Mouse (Mus musculus) liver, embryonic 12.5 days (tissue): ENCODE measurements at regions not wholly inside any gene's neighbourhood (a gene's known extent, or its start where the extent isn't known, plus 50 kb on each side); places are given as distances from the start of the nearest gene placed in this dataset.

Experiments
- ATAC-seq: fragments of 200-750 bp; cut with Nextera tagmentation; 2 replicates; pipeline ENCODE4 v1.8.0; 2017; ENCODE audit warnings: moderate number of reproducible peaks, mild to moderate bottlenecking, moderate library complexity
- H3K27ac ChIP-seq: fragments of 300-500 bp; sonication (generic); 2 replicates; pipeline ENCODE4 v1.5.1; 2016; ENCODE audit warnings: mild to moderate bottlenecking
- H3K27me3 ChIP-seq: fragments of 300-500 bp; sonication (generic); replicated peaks from 2 replicates; pipeline ENCODE4 v1.6.1; 2016; ENCODE audit warnings: mild to moderate bottlenecking, moderate library complexity
- H3K36me3 ChIP-seq: fragments of 300-500 bp; sonication (generic); 2 replicates; pipeline ENCODE4 v1.6.1; 2016; ENCODE audit warnings: mild to moderate bottlenecking, moderate library complexity
- H3K4me1 ChIP-seq: fragments of 300-500 bp; sonication (generic); 2 replicates; pipeline ENCODE4 v1.6.1; 2016
- H3K4me2 ChIP-seq: fragments of 300-500 bp; sonication (generic); 2 replicates; pipeline ENCODE4 v1.6.1; 2016; ENCODE audit warnings: mild to moderate bottlenecking, moderate library complexity
- H3K4me3 ChIP-seq: fragments of 300-500 bp; sonication (generic); 2 replicates; pipeline ENCODE4 v1.5.1; 2016; ENCODE audit warnings: mild to moderate bottlenecking, moderate library complexity
- H3K9ac ChIP-seq: fragments of 300-500 bp; sonication (generic); 2 replicates; pipeline ENCODE4 v1.6.1; 2016; ENCODE audit warnings: mild to moderate bottlenecking, moderate library complexity
- H3K9me3 ChIP-seq: fragments of 300-500 bp; sonication (generic); replicated peaks from 2 replicates; pipeline ENCODE4 v1.6.1; 2016; ENCODE audit warnings: mild to moderate bottlenecking, moderate library complexity
- WGBS: fragments of 180-500 bp; shearing (Covaris S2); methylation state at CpG from one replicate; pipeline ENCODE4 v1.1.7; 2016; ENCODE audit not compliant: insufficient replicate concordance; 5-methylcytosine and 5-hydroxymethylcytosine counted together

DNA sequence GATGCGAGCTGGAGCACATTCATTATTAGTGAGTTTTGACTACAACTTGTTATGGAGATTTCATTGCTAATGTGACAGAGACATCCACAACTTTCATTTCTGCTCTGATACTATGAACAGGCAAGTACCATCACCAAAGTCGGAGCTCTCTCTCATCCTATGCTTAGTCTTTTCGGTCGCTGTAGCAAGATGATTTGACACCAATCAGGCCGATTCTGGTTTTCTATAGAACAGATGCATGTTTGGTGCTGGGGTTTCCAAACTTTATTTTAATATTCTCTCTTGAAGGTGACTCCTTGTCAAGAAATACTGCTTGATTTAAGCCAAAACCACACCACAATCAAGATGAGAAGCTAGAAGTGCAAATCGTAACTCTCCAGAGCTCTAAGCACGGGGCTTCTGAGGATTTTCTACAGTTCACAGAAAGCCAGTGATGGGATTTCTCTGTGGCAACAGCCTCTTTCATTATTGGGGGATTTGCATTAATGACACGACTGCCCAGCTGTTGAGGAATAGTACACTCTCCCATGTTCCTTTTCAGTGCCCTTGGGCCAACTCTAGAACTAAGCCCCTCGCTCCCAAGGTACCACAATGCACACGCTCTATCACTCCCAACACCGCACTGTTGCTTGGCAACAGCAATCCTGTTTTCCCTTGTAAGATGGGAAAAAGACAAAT is 434.5 kb downstream of the Gm16223 start:
- no peak overlapping the region for H3K27ac ChIP-seq
- no peak overlapping the region for H3K4me2 ChIP-seq
- no peak overlapping the region for H3K9ac ChIP-seq
- no peaks in the 10 kb centered on the region for H3K36me3 ChIP-seq
- H3K4me1 ChIP-seq: no peaks in the 10 kb centered on the region
- H3K9me3 ChIP-seq: no peaks in the 10 kb centered on the region
- no peak for ATAC-seq
- no peak overlapping the region for H3K4me3 ChIP-seq
- WGBS: 74% methylated on average over 11 of the region's 11 CpGs
- no peaks in the 10 kb centered on the region for H3K27me3 ChIP-seq

DNA sequence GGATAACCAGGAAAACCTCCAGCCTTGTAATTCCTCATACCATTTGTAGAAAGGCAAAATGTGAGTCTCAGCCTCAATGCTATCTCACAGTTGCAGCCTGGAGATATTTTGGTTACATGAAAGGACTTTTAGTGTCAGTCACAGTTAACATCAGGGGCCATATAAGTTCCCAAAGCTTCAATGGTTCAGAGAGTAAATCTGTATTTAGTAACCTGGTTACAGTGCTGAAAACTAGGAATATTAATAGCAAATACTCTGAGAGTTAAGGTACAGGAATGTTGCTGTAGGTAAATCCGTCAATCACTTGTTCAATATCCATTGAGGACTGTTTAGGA is 435.0 kb downstream of the Gm16223 start:
- H3K27ac ChIP-seq: no peak overlapping the region
- 60% methylated on average over 1 of the region's 1 CpGs for WGBS

DNA sequence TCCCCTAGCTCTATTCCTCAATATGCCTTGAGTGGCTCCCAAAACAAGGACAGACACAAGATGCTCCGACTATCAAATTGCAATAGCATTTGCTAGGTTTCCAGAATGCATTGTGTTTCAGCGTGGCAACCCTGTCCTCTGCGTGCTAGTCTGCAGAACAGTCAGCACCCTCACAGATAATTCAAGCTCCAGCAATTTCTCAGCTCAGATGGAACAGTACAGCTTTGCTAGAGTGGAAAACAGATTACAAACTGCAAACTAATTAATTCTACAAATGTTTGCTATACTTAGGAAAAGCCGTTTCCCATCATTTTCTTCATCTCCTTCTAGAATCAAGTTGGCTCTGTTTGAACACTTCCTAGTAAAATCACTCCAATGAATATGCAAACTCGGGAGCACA is 441.4 kb downstream of the Gm16223 start:
- no peak overlapping the region for H3K4me2 ChIP-seq
- no peak for ATAC-seq
- 57% methylated on average over 5 of the region's 5 CpGs for WGBS
- no peaks in the 10 kb centered on the region for H3K36me3 ChIP-seq
- no peak overlapping the region for H3K27ac ChIP-seq
- no peak overlapping the region for H3K9ac ChIP-seq
- no peaks in the 10 kb centered on the region for H3K4me1 ChIP-seq
- no peak overlapping the region for H3K4me3 ChIP-seq
- no peaks in the 10 kb centered on the region for H3K9me3 ChIP-seq
- H3K27me3 ChIP-seq: no peaks in the 10 kb centered on the region

More for the DNA sequence above, 435.0 kb downstream of the Gm16223 start:
- Histone ChIP-seq H3K9me3 (no peaks in the 10 kb centered on the region), H3K4me2 (no peak overlapping the region), H3K4me3 (no peak overlapping the region), H3K36me3 (no peaks in the 10 kb centered on the region), H3K4me1 (no peaks in the 10 kb centered on the region), H3K27me3 (no peaks in the 10 kb centered on the region), H3K9ac (no peak overlapping the region)
- no peak for ATAC-seq

DNA sequence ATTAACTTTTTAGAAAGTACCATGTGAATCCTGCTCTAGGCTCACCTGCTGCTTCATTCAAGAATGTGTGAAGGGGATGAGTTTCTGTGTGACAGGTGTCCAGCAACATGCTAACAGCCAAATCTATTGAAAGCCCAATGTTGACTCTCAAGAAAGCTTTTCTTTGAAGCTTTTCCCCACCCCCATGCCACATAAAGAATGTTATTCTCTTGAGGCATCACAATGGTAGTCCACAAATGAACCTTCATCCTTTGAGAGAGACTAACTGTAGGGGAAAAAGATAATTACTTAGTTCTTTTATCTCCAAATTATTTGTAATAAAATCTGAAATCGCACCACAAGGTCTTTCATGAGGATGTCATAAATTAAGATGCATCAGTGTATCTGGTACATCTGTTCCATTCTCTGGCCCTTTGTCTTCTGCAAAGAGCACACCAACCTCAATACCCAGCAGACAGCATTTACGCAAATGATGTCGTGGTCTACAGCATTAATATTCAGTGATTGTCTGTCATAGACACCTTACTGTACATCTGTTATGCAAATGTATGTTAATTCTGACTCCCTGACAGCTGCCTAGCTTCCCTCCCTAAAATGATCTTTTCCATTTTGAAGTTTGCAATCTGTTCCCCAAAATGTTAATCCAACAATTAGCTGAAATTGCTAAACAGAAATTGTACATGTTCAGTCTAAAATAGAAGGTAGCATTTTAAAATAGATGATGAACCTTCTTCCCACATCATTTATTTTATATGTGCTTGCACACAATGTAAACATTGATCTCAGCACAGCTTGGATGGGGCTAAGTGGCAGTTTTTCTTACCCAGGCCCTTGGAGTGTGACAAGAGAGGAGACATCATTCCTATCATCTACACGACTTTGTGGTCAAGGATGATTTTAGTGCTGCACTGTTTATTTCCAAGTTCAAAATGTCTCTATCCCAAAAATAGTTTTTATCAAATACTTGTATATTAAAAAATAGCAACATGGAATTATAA is 455.7 kb downstream of the Gm16223 start:
- no peak overlapping the region for H3K27ac ChIP-seq
- no peaks in the 10 kb centered on the region for H3K36me3 ChIP-seq
- no peak overlapping the region for H3K4me3 ChIP-seq
- H3K9me3 ChIP-seq: no peaks in the 10 kb centered on the region
- 68% methylated on average over 4 of the region's 4 CpGs for WGBS
- H3K4me1 ChIP-seq: no peaks in the 10 kb centered on the region
- no peak overlapping the region for H3K9ac ChIP-seq
- H3K27me3 ChIP-seq: no peaks in the 10 kb centered on the region
- no peak for ATAC-seq
- no peak overlapping the region for H3K4me2 ChIP-seq

DNA sequence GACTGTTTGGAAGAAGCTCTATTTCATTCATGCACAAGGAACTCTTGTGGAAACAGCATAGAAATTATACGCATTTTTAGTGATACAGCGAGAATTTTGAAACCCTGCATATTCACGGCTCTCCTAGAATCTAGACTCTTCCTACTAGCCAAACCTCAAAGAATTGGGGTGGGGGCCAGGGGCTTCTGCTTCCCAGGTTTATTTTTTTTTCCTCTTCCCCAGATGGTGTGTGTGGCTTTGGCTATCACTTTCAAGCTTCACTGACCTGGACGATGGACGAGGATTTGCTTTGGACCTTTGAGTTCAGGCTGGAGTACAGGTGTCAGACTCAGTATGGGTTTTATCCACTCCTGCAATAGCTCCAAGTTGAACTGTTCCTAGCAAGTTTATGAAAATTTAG is 457.7 kb downstream of the Gm16223 start:
- Histone ChIP-seq H3K27ac (no peak overlapping the region), H3K4me1 (no peaks in the 10 kb centered on the region), H3K9me3 (no peaks in the 10 kb centered on the region), H3K9ac (no peak overlapping the region), H3K4me2 (no peak overlapping the region), H3K4me3 (no peak overlapping the region), H3K36me3 (no peaks in the 10 kb centered on the region), H3K27me3 (no peaks in the 10 kb centered on the region)
- no peak for ATAC-seq
- 64% methylated on average over 5 of the region's 5 CpGs for WGBS

DNA sequence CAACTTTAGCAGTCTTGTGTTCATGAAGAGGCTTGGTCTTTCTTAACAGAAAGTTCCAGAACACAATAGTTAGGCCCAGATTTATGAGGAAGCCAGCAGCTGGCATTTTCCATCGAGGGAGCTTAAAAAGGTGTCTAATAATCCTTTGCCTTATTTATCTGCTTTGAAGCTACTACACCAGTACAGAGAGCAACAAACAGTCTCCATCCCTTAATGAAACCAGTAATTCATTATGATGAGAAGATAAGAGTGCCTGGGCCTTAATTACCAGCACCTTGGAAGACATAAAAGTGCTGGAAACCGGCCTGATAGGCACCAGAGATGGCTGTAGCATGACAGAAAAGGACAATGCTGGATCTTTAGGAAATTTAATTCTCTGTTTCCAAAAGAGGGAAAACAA is 492.8 kb downstream of the Gm16223 start:
- Histone ChIP-seq H3K4me2 (no peak overlapping the region), H3K4me1 (no peaks in the 10 kb centered on the region), H3K27ac (no peak overlapping the region), H3K36me3 (no peaks in the 10 kb centered on the region), H3K27me3 (no peaks in the 10 kb centered on the region), H3K4me3 (no peak overlapping the region), H3K9me3 (no peaks in the 10 kb centered on the region), H3K9ac (no peak overlapping the region)
- WGBS: 55% methylated on average over 2 of the region's 2 CpGs
- no peak for ATAC-seq

DNA sequence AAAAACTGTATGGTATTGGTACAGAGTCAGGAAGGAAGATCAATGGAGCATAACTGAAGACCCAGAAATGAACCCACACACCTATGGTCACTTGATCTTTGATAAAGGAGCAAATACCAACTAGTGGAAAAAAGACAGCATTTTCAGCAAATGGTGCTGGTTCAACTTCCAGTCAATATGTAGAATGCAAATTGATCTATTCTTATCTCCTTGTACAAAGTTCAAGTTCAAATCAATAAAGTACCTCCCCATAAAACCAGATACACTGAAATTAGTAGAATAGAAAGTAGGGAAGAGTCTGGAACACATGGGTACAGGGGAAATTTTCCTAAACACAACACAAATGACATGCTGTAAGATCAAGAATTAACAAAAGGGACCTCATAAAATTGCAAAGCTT is 495.6 kb downstream of the Gm16223 start:
- Histone ChIP-seq H3K27ac (no peak overlapping the region), H3K4me1 (no peaks in the 10 kb centered on the region), H3K9ac (no peak overlapping the region), H3K9me3 (no peaks in the 10 kb centered on the region), H3K36me3 (no peaks in the 10 kb centered on the region), H3K4me2 (no peak overlapping the region), H3K27me3 (no peaks in the 10 kb centered on the region), H3K4me3 (no peak overlapping the region)
- no peak for ATAC-seq

DNA sequence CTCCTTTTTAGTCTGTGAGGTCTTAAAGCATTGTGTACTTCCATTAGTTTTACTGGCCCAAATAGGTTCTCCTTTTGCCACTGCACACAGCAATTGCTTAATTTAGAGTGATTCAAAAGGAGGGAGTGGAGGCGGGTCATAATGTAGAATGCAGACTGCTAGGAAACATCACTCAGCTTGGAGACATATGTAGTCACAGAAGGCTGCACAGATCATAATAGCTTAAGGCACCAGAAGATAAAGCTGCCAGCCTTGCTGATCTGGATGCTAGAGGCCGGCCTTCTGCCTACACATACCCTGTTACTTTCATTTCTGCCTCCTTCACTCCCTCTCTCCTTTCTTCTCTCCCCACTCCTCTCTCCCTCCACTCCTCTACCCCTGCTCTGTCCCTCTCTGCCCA is 508.2 kb downstream of the Gm16223 start:
- Histone ChIP-seq H3K4me2 (no peak overlapping the region), H3K9ac (no peak overlapping the region), H3K4me3 (no peak overlapping the region), H3K27me3 (no peaks in the 10 kb centered on the region), H3K4me1 (no peaks in the 10 kb centered on the region), H3K27ac (no peak overlapping the region), H3K9me3 (no peaks in the 10 kb centered on the region), H3K36me3 (no peaks in the 10 kb centered on the region)
- WGBS: 76% methylated on average over 2 of the region's 2 CpGs
- no peak for ATAC-seq

DNA sequence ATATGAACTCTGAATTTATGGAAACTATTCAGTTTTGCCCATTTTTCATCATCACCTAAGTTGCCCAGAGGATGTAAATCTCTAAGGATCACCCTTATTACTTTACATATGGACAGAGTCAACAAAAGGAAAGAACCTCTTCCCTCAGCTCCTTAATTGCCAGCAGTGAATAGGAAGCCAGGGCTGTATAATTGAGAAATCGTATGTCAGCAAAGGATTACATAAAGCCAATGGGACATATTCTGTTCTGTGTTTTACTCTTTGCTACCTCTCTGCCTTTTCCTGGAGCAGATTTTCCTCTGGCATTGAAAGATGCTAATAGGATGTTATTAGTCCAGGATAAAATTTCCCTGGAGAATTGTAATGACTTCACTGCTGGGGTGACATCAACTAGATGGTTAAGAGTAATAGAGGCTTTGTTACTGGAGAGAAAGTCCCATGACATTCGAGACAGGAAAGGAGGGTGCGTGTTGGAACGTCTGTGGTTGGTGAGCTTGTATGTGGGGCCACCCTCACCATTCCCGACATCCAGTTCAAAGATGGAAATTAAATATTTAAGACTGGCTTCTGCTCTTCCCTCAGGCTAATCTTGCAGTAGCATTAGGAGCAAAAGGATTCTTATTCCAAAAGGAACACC is 510.6 kb downstream of the Gm16223 start:
- no peak for ATAC-seq
- H3K9ac ChIP-seq: no peak overlapping the region
- no peaks in the 10 kb centered on the region for H3K4me1 ChIP-seq
- no peaks in the 10 kb centered on the region for H3K9me3 ChIP-seq
- WGBS: 59% methylated on average over 5 of the region's 5 CpGs
- no peak overlapping the region for H3K4me3 ChIP-seq
- no peaks in the 10 kb centered on the region for H3K27me3 ChIP-seq
- no peak overlapping the region for H3K4me2 ChIP-seq
- H3K36me3 ChIP-seq: no peaks in the 10 kb centered on the region
- H3K27ac ChIP-seq: no peak overlapping the region

DNA sequence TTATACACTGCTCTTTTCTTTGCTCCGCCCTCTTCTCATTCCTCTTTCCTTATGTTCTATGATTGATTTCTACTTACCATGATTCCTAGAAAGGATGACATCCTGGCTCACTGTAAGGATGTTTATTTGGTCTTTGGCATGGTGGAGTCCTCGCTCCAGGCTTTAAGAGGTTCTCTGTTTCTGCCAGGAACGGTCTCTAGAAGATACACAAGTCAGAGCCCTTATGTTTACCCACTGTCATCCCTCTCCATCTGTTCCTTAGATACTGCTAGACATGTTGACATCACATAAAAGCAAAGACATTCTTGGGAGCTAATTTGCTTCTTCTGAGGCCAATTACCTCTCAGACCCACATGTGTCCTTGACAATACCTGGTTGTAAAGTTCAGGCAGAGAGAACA is 552.9 kb downstream of the Gm16223 start:
- Histone ChIP-seq H3K27me3 (no peaks in the 10 kb centered on the region), H3K9ac (no peak overlapping the region), H3K4me2 (no peak overlapping the region), H3K27ac (no peak overlapping the region), H3K36me3 (no peaks in the 10 kb centered on the region), H3K4me1 (no peaks in the 10 kb centered on the region), H3K4me3 (no peak overlapping the region), H3K9me3 (no peaks in the 10 kb centered on the region)
- no peak for ATAC-seq
- WGBS: 49% methylated on average over 3 of the region's 3 CpGs

DNA sequence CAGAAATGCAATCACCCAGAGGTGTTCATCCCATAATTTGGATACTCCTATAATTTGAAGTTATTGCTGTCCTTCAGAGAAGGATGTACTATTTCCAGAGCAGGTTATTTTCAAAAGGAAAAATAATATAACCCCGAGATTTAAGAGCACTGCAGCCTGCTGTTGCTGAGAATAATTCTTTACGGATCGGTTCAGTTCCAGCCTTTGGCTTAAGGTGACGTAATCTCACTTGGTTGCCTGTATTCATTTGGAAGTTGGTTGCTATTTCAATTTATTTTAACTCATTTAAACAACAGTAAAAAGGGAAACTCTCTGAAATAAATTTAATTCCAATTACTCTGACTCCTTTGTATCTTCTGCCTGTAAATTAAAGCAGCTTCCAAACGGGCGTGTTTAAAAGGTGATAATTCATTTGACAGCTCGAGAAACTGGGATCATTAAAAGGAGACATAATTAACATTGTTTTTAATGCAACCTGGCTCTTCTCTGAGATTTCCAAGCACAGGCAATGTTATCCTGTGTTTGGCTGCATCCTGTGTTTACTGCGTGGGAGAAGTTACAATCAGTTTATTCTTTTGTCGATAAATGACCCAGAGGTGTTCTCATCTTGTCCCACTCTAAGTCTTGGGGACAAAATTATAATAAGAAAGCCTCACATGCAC is 568.5 kb downstream of the Gm16223 start:
- Histone ChIP-seq H3K4me3 (no peak overlapping the region), H3K27ac (no peak overlapping the region), H3K9ac (no peak overlapping the region), H3K4me2 (no peak overlapping the region), H3K27me3 (no peaks in the 10 kb centered on the region), H3K36me3 (no peaks in the 10 kb centered on the region), H3K9me3 (no peaks in the 10 kb centered on the region), H3K4me1 (no peaks in the 10 kb centered on the region)
- WGBS: 75% methylated on average over 9 of the region's 9 CpGs
- ATAC-seq: no peak

DNA sequence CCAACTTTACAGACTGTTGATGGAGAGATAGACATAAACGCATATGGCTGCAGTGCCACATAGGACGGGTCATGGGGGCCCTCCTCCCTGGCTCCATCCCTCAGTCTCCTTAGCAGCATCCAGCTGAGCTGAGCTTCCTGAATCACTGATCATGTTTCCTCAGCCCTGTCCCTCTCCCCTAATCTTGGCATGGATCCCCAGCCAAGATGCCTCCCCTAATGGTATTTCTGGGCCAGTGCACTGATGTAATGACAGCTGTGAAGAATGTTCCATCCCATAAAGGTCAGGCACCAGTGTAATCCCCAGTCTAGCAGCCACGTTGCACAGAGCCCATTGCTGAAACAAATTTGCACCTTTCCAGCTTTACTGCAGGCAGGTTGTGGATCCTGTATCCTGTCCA is 576.5 kb upstream of the Cpeb2 start:
- Histone ChIP-seq H3K36me3 (no peaks in the 10 kb centered on the region), H3K4me2 (no peak overlapping the region), H3K4me3 (no peak overlapping the region), H3K4me1 (no peaks in the 10 kb centered on the region), H3K9me3 (no peaks in the 10 kb centered on the region), H3K9ac (no peak overlapping the region), H3K27ac (no peak overlapping the region), H3K27me3 (no peaks in the 10 kb centered on the region)
- 60% methylated on average over 3 of the region's 3 CpGs for WGBS
- ATAC-seq: no peak
